26 mouse cellular contexts compared by ENCODE assay signal in the genomic region with DNA sequence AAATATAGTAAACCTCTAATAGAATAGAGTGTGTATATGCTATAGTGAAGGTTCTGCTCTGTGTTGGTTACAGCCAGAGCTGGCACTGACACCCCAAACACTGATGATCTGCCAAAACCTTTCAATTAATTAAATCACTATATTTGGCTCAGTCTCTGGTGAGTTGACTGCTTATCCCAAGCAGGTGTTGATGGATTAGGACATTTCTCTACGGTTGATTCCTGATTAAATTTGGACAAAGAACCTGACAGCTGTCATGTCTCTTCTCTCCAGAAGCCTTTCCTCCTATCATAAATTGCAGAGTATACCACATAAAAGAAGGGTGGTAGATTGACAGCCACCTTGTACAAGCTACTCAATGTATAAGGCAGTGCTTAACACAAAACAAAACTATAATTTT.
A peak's percentile ranks its signal among the peaks of the same experiment; 100 is the strongest.
DNase-seq lines count a peak whose midpoint lies in the region; ATAC-seq lines count a peak whose summit lies in the region.
"Had no signal": no experiment of that assay in that cellular context is flagged by ENCODE, and none has a peak within 500 bp of the region (broad histone marks: within the 10 kb centered on the region; RNA-seq: fewer than 3 reads in every experiment).

No protein-coding gene starts in this region.

- peak; percentile 81 to 84 for DNase-seq in cerebellum, postnatal 10 days
- DNase-seq in cerebellum, adult 11-12 months, result no peak
- DNase-seq in hindbrain, embryonic 11.5 days (ENCODE audit: low spot score), result no peak
- no peak for DNase-seq in midbrain, embryonic 10.5 days (ENCODE audit: low spot score)
- DNase-seq: adrenal gland, adult 8-10 months; cerebellum, adult 9-10 months; kidney, postnatal 4 days; liver, postnatal 0 days; right cerebral cortex, adult 18-20 months; right cerebral cortex, postnatal 4 days; thymus, postnatal 36 days had no signal

- H3K9me3 ChIP-seq in hindbrain, embryonic 13.5 days, result no peaks in the 10 kb centered on the region
- no peaks in the 10 kb centered on the region for H3K9me3 ChIP-seq in hindbrain, embryonic 11.5 days (ENCODE audit: control insufficient read depth, low read length)
- no peaks in the 10 kb centered on the region for H3K9me3 ChIP-seq in midbrain, embryonic 13.5 days
- H3K9me3 ChIP-seq in midbrain, embryonic 10.5 days (replicated peaks), result 0 out of 2 replicates have a peak, but pooled peaks cover 4% of the 10 kb centered on the region
- H3K9me3 ChIP-seq in midbrain, embryonic 15.5 days, result no peaks in the 10 kb centered on the region
- no peaks in the 10 kb centered on the region for H3K9me3 ChIP-seq in kidney, embryonic 14.5 days (ENCODE audit: control insufficient read depth, low read length)
- H3K9me3 ChIP-seq: embryonic facial prominence, embryonic 12.5 days; limb, embryonic 12.5 days; neural tube, embryonic 13.5 days had no signal

- no peak overlapping the region for H3K4me2 ChIP-seq in hindbrain, embryonic 13.5 days
- no peak overlapping the region for H3K4me2 ChIP-seq in hindbrain, embryonic 11.5 days (replicated peaks; ENCODE audit: low read depth, low read length)
- no peak overlapping the region for H3K4me2 ChIP-seq in midbrain, embryonic 13.5 days (replicated peaks)
- H3K4me2 ChIP-seq in midbrain, embryonic 15.5 days, result no peak overlapping the region
- H3K4me2 ChIP-seq in kidney, embryonic 14.5 days (replicated peaks; ENCODE audit: low read depth, low read length), result no peak overlapping the region
- H3K4me2 ChIP-seq: embryonic facial prominence, embryonic 12.5 days; limb, embryonic 12.5 days; liver, embryonic 11.5 days; neural tube, embryonic 13.5 days had no signal

- H3K4me1 ChIP-seq in hindbrain, embryonic 13.5 days (replicated peaks), result no peaks in the 10 kb centered on the region
- H3K4me1 ChIP-seq in hindbrain, embryonic 11.5 days (replicated peaks; ENCODE audit: control insufficient read depth, insufficient read depth, low read length), result no peaks in the 10 kb centered on the region
- H3K4me1 ChIP-seq in midbrain, embryonic 13.5 days (replicated peaks), result no peaks in the 10 kb centered on the region
- H3K4me1 ChIP-seq in midbrain, embryonic 10.5 days, result no peaks in the 10 kb centered on the region
- no peaks in the 10 kb centered on the region for H3K4me1 ChIP-seq in midbrain, embryonic 15.5 days
- H3K4me1 ChIP-seq in kidney, embryonic 14.5 days (ENCODE audit: control insufficient read depth, insufficient read depth, low read length), result no peaks in the 10 kb centered on the region
- H3K4me1 ChIP-seq: embryonic facial prominence, embryonic 12.5 days; heart, embryonic 10.5 days; limb, embryonic 12.5 days; neural tube, embryonic 13.5 days had no signal

- no peaks in the 10 kb centered on the region for H3K27me3 ChIP-seq in hindbrain, embryonic 13.5 days
- no peaks in the 10 kb centered on the region for H3K27me3 ChIP-seq in hindbrain, embryonic 11.5 days (ENCODE audit: control insufficient read depth, insufficient read depth, low read length)
- no peaks in the 10 kb centered on the region for H3K27me3 ChIP-seq in midbrain, embryonic 13.5 days
- H3K27me3 ChIP-seq in midbrain, embryonic 10.5 days (ENCODE audit: low read depth, poor library complexity, severe bottlenecking), result no peaks in the 10 kb centered on the region
- H3K27me3 ChIP-seq in midbrain, embryonic 15.5 days (replicated peaks), result no peaks in the 10 kb centered on the region
- no peaks in the 10 kb centered on the region for H3K27me3 ChIP-seq in kidney, embryonic 14.5 days (ENCODE audit: control insufficient read depth, insufficient read depth, low read length)
- H3K27me3 ChIP-seq: embryonic facial prominence, embryonic 12.5 days; limb, embryonic 12.5 days; neural tube, embryonic 13.5 days had no signal

- no peak overlapping the region for H3K4me3 ChIP-seq in hindbrain, embryonic 13.5 days
- no peak overlapping the region for H3K4me3 ChIP-seq in hindbrain, embryonic 11.5 days (ENCODE audit: low read depth, low read length)
- H3K4me3 ChIP-seq in midbrain, embryonic 13.5 days (replicated peaks), result no peak overlapping the region
- H3K4me3 ChIP-seq in midbrain, embryonic 10.5 days, result no peak overlapping the region
- no peak overlapping the region for H3K4me3 ChIP-seq in midbrain, embryonic 15.5 days
- H3K4me3 ChIP-seq in kidney, embryonic 14.5 days (ENCODE audit: low read length), result no peak overlapping the region
- H3K4me3 ChIP-seq: embryonic facial prominence, embryonic 12.5 days; erythroblast, embryonic 14.5 days; heart, embryonic 10.5 days; limb, embryonic 12.5 days; myocyte; neural tube, embryonic 13.5 days had no signal

- peak; percentile 52; the same call in 1 of the 2 replicates for ATAC-seq in hindbrain, embryonic 13.5 days (ENCODE audit: low FRiP score)
- no peak for ATAC-seq in hindbrain, embryonic 11.5 days (ENCODE audit: low FRiP score)
- peak; percentile 62; the same call in 1 of the 2 replicates for ATAC-seq in midbrain, embryonic 13.5 days
- peak; percentile 62; the same call in 1 of the 2 replicates for ATAC-seq in midbrain, embryonic 15.5 days (replicated peaks)
- no peak for ATAC-seq in kidney, embryonic 14.5 days (ENCODE audit: low FRiP score, low TSS enrichment)
- ATAC-seq: activated CD4-positive, CD25-positive, alpha-beta regulatory T cell, adult 4 months; intestine, embryonic 16.5 days; liver, postnatal 0 days; lung, postnatal 0 days had no signal

- H3K27ac ChIP-seq in hindbrain, embryonic 13.5 days, result no peak overlapping the region
- H3K27ac ChIP-seq in hindbrain, embryonic 11.5 days (ENCODE audit: low read depth, low read length), result no peak overlapping the region
- H3K27ac ChIP-seq in midbrain, embryonic 13.5 days, result no peak overlapping the region
- H3K27ac ChIP-seq in midbrain, embryonic 10.5 days (replicated peaks), result no peak overlapping the region
- H3K27ac ChIP-seq in midbrain, embryonic 15.5 days, result no peak overlapping the region
- H3K27ac ChIP-seq in kidney, embryonic 14.5 days (ENCODE audit: low read depth, low read length), result no peak overlapping the region
- H3K27ac ChIP-seq: embryonic facial prominence, embryonic 12.5 days; heart, embryonic 10.5 days; limb, embryonic 12.5 days; macrophage; neural tube, embryonic 13.5 days had no signal

- 65% methylated on average over 1 of the region's 1 CpGs for WGBS in hindbrain, embryonic 13.5 days
- 63% methylated on average over 1 of the region's 1 CpGs for WGBS in hindbrain, embryonic 11.5 days
- WGBS in midbrain, embryonic 13.5 days, result 51% methylated on average over 1 of the region's 1 CpGs
- 76% methylated on average over 1 of the region's 1 CpGs for WGBS in midbrain, embryonic 10.5 days
- 47% methylated on average over 1 of the region's 1 CpGs for WGBS in midbrain, embryonic 15.5 days
- 77% methylated on average over 1 of the region's 1 CpGs for WGBS in kidney, embryonic 14.5 days

- no peaks in the 10 kb centered on the region for H3K36me3 ChIP-seq in hindbrain, embryonic 13.5 days
- H3K36me3 ChIP-seq in hindbrain, embryonic 11.5 days (ENCODE audit: control insufficient read depth, insufficient read depth, low read length), result no peaks in the 10 kb centered on the region
- no peaks in the 10 kb centered on the region for H3K36me3 ChIP-seq in midbrain, embryonic 13.5 days
- H3K36me3 ChIP-seq in midbrain, embryonic 10.5 days, result no peaks in the 10 kb centered on the region
- no peaks in the 10 kb centered on the region for H3K36me3 ChIP-seq in midbrain, embryonic 15.5 days (replicated peaks)
- no peaks in the 10 kb centered on the region for H3K36me3 ChIP-seq in kidney, embryonic 14.5 days (ENCODE audit: control insufficient read depth, insufficient read depth, low read length)
- H3K36me3 ChIP-seq: embryonic facial prominence, embryonic 12.5 days; heart, embryonic 10.5 days; limb, embryonic 12.5 days; neural tube, embryonic 13.5 days had no signal

- H3K9ac ChIP-seq in hindbrain, embryonic 13.5 days, result no peak overlapping the region
- H3K9ac ChIP-seq in hindbrain, embryonic 11.5 days (ENCODE audit: low read depth, low read length), result no peak overlapping the region
- no peak overlapping the region for H3K9ac ChIP-seq in midbrain, embryonic 13.5 days (replicated peaks)
- no peak overlapping the region for H3K9ac ChIP-seq in midbrain, embryonic 15.5 days
- H3K9ac ChIP-seq in kidney, embryonic 14.5 days (ENCODE audit: low read depth, low read length), result no peak overlapping the region
- H3K9ac ChIP-seq: embryonic facial prominence, embryonic 12.5 days; limb, embryonic 12.5 days; liver, postnatal 0 days; neural tube, embryonic 13.5 days had no signal

Comparison
In these comparisons a context has a peak if more than half of its experiments do, and no peak if none do; other contexts are left out.
1. DNase-seq: peak in cerebellum, postnatal 10 days (2 of 2); none in cerebellum, adult 11-12 months (single experiment), hindbrain, embryonic 11.5 days (single experiment) and midbrain, embryonic 10.5 days (single experiment).
2. ATAC-seq: peak in hindbrain, embryonic 13.5 days (single experiment), midbrain, embryonic 13.5 days (single experiment) and midbrain, embryonic 15.5 days (single experiment); none in hindbrain, embryonic 11.5 days (single experiment) and kidney, embryonic 14.5 days (single experiment).